21 mouse cellular contexts compared by ENCODE assay signal in genomic region chr10:77383045-77383444, GRCm38 (mm10). TPM values are rescaled to one million over a fixed set of nuclear protein-coding genes. Genes with fewer than 3 reads are reported as not detected.
DNase-seq lines count a peak whose midpoint lies in the region; TF ChIP-seq lines count a peak whose summit lies in the region.
"Had no signal": no experiment of that assay in that cellular context is flagged by ENCODE, and none has a peak within 500 bp of the region (broad histone marks: within the 10 kb centered on the region; RNA-seq: fewer than 3 reads in every experiment).

No protein-coding gene starts in this region.

- H3K4me1 ChIP-seq in kidney, adult 2 months (ENCODE audit: control insufficient read depth, insufficient read depth, low read length): 0 out of 2 replicates have a peak, but pooled peaks cover 3% of the 10 kb centered on the region
- H3K4me1 ChIP-seq: liver, embryonic 15.5 days had no signal

- H3K27me3 ChIP-seq in kidney, adult 2 months (replicated peaks; ENCODE audit: control insufficient read depth, insufficient read depth, low read length): no peaks in the 10 kb centered on the region
- H3K27me3 ChIP-seq: hindbrain, embryonic 13.5 days; liver, embryonic 15.5 days; midbrain, embryonic 13.5 days; neural tube, embryonic 15.5 days had no signal

- 0 out of 2 replicates have a peak overlapping the region, but pooled peaks have one; percentile 28 for H3K27ac ChIP-seq in layer of hippocampus, adult 2 months
- H3K27ac ChIP-seq in kidney, adult 2 months (ENCODE audit: insufficient read depth, low read depth, low read length): no peak overlapping the region
- H3K27ac ChIP-seq: gastrocnemius, adult 2 months; hindbrain, embryonic 13.5 days; liver, embryonic 15.5 days; midbrain, embryonic 13.5 days; neural tube, embryonic 15.5 days had no signal

- DNase-seq in layer of hippocampus, adult 2 months (ENCODE audit: low spot score in 2 of 2): peak in 1 of 2 experiments; percentile 24
- DNase-seq in layer of hippocampus, postnatal 25 days (ENCODE audit: extremely low spot score in 1 of 2, low spot score in 1 of 2): no peak
- peak; percentile 51 for DNase-seq in right cerebral cortex, adult 18-20 months
- DNase-seq in right cerebral cortex, postnatal 4 days: no peak
- peak; percentile 52 to 54 for DNase-seq in right cerebral cortex, adult 2 months (ENCODE audit: low spot score in 2 of 2)
- DNase-seq in ovary, postnatal 10 days (ENCODE audit: low spot score): no peak
- no peak for DNase-seq in kidney, adult 2 months
- DNase-seq: B cell, adult 2 months; cerebellum, adult 8-10 months; gastrocnemius, adult 2 months; heart, postnatal 10 days; kidney, adult 8-10 months; kidney, postnatal 25 days; layer of hippocampus, postnatal 36 days; lung, postnatal 10 days; retina, postnatal 1 day; thymus, adult 2 months had no signal

- no peaks in the 10 kb centered on the region for H3K36me3 ChIP-seq in kidney, adult 2 months (ENCODE audit: control insufficient read depth, insufficient read depth, low read length)
- H3K36me3 ChIP-seq: hindbrain, embryonic 13.5 days; liver, embryonic 15.5 days; midbrain, embryonic 13.5 days; neural tube, embryonic 15.5 days had no signal

- WGBS in kidney, adult 2 months: 87% methylated on average over 8 of the region's 8 CpGs

- H3K4me3 ChIP-seq in layer of hippocampus, adult 2 months: no peak overlapping the region; the same call in 1 of the 2 replicates
- H3K4me3 ChIP-seq in kidney, adult 2 months (ENCODE audit: insufficient read depth, low read depth, low read length): no peak overlapping the region
- H3K4me3 ChIP-seq: gastrocnemius, adult 2 months; hindbrain, embryonic 13.5 days; liver, embryonic 15.5 days; midbrain, embryonic 13.5 days; neural tube, embryonic 15.5 days had no signal

- no peak for TF ChIP-seq POLR2A in kidney, adult 2 months (IDR thresholded peaks at IDR 0.05; ENCODE audit: low read depth, low read length)

- no peak for TF ChIP-seq CTCF in layer of hippocampus, adult 2 months (conservative IDR thresholded peaks at IDR 0.05)
- TF ChIP-seq CTCF in kidney, adult 2 months (conservative IDR thresholded peaks at IDR 0.05; ENCODE audit: insufficient read depth, insufficient read length, low read depth, low read length): no peak

RNA-seq across cellular contexts. Expression of gene Adarb1, which starts 35.0 kb away (rescaled TPM):
- 100 to 1,000 TPM; 110 to 120 TPM for total RNA-seq in layer of hippocampus, adult 2 months (2021)
- 100 to 1,000 TPM; 103 to 104 TPM for total RNA-seq in layer of hippocampus, postnatal 25 days (2021)
- polyA plus RNA-seq in kidney, adult 2 months (2012; rRNA removed): 6.2 and 6.6 TPM in 2 replicates

Comparison
In these comparisons a context has a peak if more than half of its experiments do, and no peak if none do; other contexts are left out.
1. DNase-seq: peak in right cerebral cortex, adult 18-20 months (single experiment) and right cerebral cortex, adult 2 months (2 of 2); none in layer of hippocampus, postnatal 25 days (0 of 2), right cerebral cortex, postnatal 4 days (single experiment), ovary, postnatal 10 days (single experiment) and kidney, adult 2 months (single experiment).